9 mouse cellular contexts compared by ENCODE assay signal in genomic region chr2:172862850-172863468, GRCm38 (mm10).
A peak's percentile ranks its signal among the peaks of the same experiment; 100 is the strongest.
DNase-seq lines count a peak whose midpoint lies in the region; ATAC-seq and TF ChIP-seq lines count a peak whose summit lies in the region.
"Had no signal": no experiment of that assay in that cellular context is flagged by ENCODE, and none has a peak within 500 bp of the region (broad histone marks: within the 10 kb centered on the region; RNA-seq: fewer than 3 reads in every experiment).

No protein-coding gene starts in this region.

- no peak overlapping the region; the same call in 1 of the 2 replicates for H3K9ac ChIP-seq in limb, embryonic 11.5 days (ENCODE audit: low read length)
- no peak overlapping the region for H3K9ac ChIP-seq in midbrain, postnatal 0 days (replicated peaks; ENCODE audit: low read length, poor library complexity, severe bottlenecking)

- H3K9me3 ChIP-seq in E14TG2a.4 (ENCODE audit: low read length): peaks cover 15% of the 10 kb centered on the region
- H3K9me3 ChIP-seq in limb, embryonic 11.5 days (ENCODE audit: control insufficient read depth, low read length): no peaks in the 10 kb centered on the region; the same call in 1 of the 2 replicates
- no peaks in the 10 kb centered on the region for H3K9me3 ChIP-seq in midbrain, postnatal 0 days (ENCODE audit: low read length)

- TF ChIP-seq CTCF in E14TG2a.4 (conservative IDR thresholded peaks at IDR 0.05; ENCODE audit: low read length): no peak
- TF ChIP-seq CTCF in midbrain, postnatal 0 days (IDR thresholded peaks at IDR 0.05): no peak

- no peaks in the 10 kb centered on the region for H3K36me3 ChIP-seq in E14TG2a.4 (ENCODE audit: insufficient read depth, low read length)
- H3K36me3 ChIP-seq in limb, embryonic 11.5 days (ENCODE audit: control insufficient read depth, insufficient read depth, low read length): no peaks in the 10 kb centered on the region
- no peaks in the 10 kb centered on the region for H3K36me3 ChIP-seq in midbrain, postnatal 0 days (ENCODE audit: insufficient read depth, low read length)

- WGBS in limb, embryonic 11.5 days: 33% methylated on average over 29 of the region's 29 CpGs
- 38% methylated on average over 29 of the region's 29 CpGs for WGBS in midbrain, postnatal 0 days

- peak overlapping the region; percentile 17; the same call in 1 of the 2 replicates for H3K4me2 ChIP-seq in limb, embryonic 11.5 days (ENCODE audit: low read depth, severe bottlenecking)
- H3K4me2 ChIP-seq in midbrain, postnatal 0 days (ENCODE audit: low read depth, low read length, poor library complexity, severe bottlenecking): peak overlapping the region; percentile 33

- H3K4me1 ChIP-seq in E14TG2a.4 (replicated peaks; ENCODE audit: low read depth, low read length): peaks cover 79% of the 10 kb centered on the region
- H3K4me1 ChIP-seq in limb, embryonic 11.5 days (ENCODE audit: control insufficient read depth, insufficient read depth, low read length): peaks cover 24% of the 10 kb centered on the region
- H3K4me1 ChIP-seq in midbrain, postnatal 0 days (ENCODE audit: insufficient read depth, low read length): 0 out of 2 replicates have a peak, but pooled peaks cover 3% of the 10 kb centered on the region

- H3K27me3 ChIP-seq in E14TG2a.4 (ENCODE audit: insufficient read depth, low read length): peaks cover 38% of the 10 kb centered on the region
- H3K27me3 ChIP-seq in limb, embryonic 11.5 days (ENCODE audit: control insufficient read depth, insufficient read depth, low read length): no peaks in the 10 kb centered on the region
- no peaks in the 10 kb centered on the region for H3K27me3 ChIP-seq in midbrain, postnatal 0 days (ENCODE audit: insufficient read depth, low read length)

- ATAC-seq in common myeloid progenitor, adult 5-6 weeks (replicated peaks; ENCODE audit: low read depth, poor library complexity, severe bottlenecking): peak; percentile 53; the same call in 1 of the 2 replicates
- no peak for ATAC-seq in limb, embryonic 11.5 days (ENCODE audit: insufficient number of reproducible peaks, low FRiP score, low TSS enrichment, low read depth)
- peak; percentile 34; the same call in 1 of the 2 replicates for ATAC-seq in midbrain, postnatal 0 days (ENCODE audit: low FRiP score)

- peak; percentile 3 for DNase-seq in heart, adult 8-10 months (ENCODE audit: low spot score)
- peak; percentile 39 for DNase-seq in kidney, adult 18-20 months
- DNase-seq in limb, embryonic 11.5 days (ENCODE audit: low spot score): peak; percentile 68
- DNase-seq in midbrain, postnatal 0 days (ENCODE audit: low spot score): peak; percentile 37
- peak; percentile 39 for DNase-seq in urinary bladder, adult 2 months (ENCODE audit: low spot score)
- DNase-seq in MN1 (ENCODE audit: low spot score): no peak

- H3K4me3 ChIP-seq in E14TG2a.4 (replicated peaks; ENCODE audit: low read length): peak overlapping the region; percentile 41
- no peak overlapping the region for H3K4me3 ChIP-seq in limb, embryonic 11.5 days (ENCODE audit: low read depth, low read length)
- no peak overlapping the region for H3K4me3 ChIP-seq in midbrain, postnatal 0 days (ENCODE audit: low read depth, low read length)
- H3K4me3 ChIP-seq: myocyte had no signal

- no peak overlapping the region for H3K27ac ChIP-seq in limb, embryonic 11.5 days (replicated peaks; ENCODE audit: low read depth, low read length)
- H3K27ac ChIP-seq in midbrain, postnatal 0 days (ENCODE audit: low read depth, low read length): no peak overlapping the region
